Mouse (Mus musculus): ENCODE measurements around the gene Tmem131.

Gene Tmem131

DNA sequence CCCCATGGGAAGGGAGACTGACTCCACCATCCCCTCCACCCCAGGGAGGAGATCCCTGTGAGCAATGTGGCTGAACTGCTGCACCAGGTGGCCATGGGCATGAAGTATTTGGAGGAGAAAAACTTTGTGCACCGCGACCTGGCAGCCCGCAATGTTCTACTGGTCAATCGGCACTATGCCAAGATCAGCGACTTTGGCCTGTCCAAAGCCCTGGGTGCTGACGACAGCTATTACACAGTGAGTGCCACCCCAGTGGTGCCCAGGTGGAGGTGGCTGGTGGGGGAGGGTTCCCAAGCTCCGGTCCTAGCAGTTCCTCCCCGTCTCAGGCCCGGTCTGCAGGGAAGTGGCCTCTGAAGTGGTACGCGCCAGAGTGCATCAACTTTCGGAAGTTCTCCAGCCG lies 162.7 kb downstream of the Tmem131 start:
- no peak for DNase-seq (ENCODE audit: low spot score)

DNA sequence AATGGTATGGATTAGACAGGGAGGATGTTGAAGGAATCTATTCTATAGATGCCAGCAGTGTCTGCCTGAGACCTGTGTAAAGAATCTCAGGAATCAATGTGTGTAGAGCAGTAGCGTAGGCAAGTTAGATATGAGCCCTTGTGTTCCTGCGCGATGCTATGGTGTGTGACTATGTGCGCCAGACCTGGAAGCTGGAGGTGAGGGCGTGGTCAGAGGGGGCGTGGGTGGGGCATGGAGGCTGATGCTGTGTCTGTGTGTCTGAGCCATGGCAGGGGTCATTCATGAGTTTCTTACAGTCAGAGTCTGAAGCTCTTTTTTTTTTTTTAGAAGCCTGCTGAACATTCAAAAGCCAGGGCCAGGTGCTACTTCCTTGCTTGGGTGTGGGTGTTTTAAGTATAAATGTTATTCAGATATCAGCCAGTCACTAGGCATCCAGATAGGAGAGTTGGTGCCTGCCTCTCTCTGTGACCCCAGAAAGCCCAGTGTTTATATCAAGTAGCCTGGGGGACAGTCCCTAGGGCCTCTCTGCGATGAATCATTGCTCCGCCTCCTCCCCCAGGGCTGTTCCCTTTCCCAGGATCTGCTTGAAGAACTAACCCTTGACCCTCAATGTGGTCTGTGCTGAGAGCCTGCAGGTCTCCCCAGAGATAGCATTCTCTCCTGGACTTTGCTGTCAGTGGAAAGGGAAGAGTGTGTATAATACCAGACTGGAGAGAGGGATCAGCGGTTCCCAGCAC lies 171.1 kb downstream of the Tmem131 start:
- DNase-seq (ENCODE audit: low spot score) = no peak

DNA sequence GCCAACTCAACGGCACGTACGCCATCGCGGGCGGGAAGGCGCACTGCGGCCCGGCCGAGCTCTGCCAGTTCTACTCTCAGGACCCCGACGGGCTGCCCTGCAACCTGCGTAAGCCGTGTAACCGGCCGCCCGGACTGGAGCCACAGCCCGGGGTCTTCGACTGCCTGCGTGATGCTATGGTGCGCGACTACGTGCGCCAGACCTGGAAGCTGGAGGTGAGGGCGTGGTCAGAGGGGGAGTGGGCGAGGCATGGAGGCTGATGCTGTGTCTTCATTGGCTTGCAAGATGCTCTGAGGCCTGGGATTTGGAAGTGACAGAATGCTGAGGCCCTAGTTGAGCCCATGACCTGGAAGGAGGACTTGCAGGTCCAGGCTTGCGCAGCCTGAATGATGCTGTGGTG lies 172.5 kb downstream of the Tmem131 start:
- DNase-seq (ENCODE audit: low spot score) = no peak

DNA sequence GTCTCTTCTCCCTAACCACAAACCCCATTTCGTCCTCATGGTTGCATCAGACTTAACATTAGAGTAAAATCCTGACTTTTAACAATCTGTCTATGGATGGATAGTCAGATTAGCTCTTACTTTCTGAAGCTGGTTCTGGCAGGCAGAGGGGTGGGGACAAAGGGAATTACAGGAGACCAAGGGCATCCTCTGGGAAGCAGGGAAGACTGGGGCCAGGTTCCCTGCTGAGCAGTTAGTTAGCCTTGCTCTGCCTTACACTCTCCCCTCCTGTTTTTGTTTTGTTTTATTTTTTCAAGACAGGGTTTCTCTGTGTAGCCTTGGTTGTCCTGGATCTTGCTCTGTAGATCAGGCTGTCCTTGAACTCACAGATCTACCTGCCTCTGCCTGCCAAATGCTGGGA lies 173.5 kb downstream of the Tmem131 start:
- DNase-seq (ENCODE audit: low spot score) = no peak

DNA sequence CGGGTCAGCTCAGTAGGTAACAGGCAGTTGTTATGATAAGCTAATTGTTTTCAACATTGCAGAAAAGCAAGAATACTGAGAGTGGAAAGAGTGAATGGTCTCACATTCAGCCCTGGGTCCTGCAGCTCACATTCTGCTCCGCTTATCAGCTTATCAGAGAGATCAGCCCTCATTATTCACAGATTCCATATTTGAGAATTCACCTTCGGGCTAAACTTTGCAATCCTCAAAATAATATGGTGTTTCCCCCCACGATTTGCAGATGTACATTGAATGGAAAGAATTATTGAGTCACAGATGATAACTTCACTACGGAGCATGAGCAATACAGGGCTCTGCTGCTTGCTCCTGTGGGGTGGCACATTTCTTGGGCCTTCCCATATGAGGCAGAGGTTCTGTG lies 174.7 kb downstream of the Tmem131 start:
- no peak for DNase-seq (ENCODE audit: low spot score)

DNA sequence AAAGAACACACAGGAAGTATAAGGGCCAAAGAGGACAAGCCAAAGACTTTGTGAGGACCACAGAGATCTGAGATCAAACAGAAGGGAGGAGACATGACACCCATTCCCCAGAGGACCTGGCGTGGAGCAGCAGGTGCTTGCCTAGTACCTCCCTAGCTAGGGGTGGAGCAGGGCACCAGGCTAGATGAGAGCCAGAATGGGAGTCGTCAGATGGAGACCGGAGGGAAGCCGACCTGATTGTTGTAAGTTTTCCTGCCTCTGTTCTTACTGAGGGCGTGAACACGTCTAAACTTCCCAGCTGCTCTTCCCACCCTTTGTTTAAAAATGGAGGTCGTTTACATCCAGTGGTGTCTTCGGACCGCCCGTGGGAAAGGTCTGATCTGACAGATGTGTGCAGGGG lies 176.1 kb downstream of the Tmem131 start:
- DNase-seq (ENCODE audit: low spot score) = peak; percentile 42

DNA sequence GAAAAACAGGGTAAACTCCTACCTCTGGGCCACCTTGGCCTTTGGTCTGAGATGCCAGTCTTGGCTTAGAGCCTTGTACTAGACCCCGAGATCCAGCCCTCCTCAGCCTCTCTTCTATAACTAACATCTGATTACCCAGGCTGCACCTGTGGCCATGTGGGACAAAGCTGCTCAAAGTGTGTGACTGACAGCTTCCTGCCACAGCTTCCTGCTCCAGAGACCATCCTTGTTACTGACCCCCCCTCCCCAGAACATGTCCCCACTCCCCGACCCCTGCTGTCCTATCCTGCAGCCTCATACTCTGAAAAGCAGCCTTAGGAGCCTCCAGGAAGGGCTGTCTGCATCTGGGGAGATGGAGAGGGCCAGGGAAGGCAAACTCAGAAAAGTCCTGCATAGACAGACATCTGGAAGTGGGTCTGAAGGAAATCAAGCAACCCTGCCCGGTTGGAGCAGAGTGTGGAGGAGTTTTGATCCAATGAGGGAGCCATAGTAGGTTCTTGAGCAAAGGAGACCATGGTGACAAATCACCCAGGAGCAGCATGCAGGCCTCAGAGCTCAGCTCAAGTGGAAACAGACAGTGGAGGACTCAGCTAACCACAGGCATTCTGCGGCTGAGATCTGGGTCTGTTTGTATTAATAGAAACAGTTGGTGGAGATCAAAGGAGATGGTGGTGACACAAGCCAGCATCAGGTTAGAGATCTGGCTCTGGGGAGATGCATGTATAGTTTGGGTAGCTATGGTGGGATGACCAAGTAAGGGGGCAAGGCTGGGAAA lies 176.8 kb downstream of the Tmem131 start:
- peak; percentile 76 for DNase-seq (ENCODE audit: low spot score)

DNA sequence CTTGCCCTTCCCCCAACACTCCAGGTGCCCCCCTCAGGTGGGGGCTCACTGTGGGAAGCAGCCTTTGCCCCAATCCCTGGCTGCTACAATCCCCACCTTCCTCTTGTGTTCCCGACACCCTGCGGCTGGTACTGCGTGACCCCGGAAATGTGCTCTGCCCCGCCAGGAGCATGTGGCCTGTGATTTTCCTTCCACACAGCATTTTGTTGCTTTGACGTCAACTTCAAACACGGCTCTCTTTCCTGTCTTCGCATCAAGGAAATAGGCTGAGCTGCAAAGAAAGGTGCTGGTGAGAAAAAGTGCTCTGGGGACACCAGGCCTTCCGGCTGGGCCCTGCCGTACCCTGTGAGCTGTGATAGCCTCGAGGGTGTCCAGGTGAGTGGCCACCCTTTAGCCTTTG lies 181.9 kb downstream of the Tmem131 start, which contains the start of gene Zap70:
Gene Zap70 (plus strand): TSS at position 231 of the 400 bp plus-strand sequence.
- DNase-seq (ENCODE audit: low spot score) = peak; percentile 90

DNA sequence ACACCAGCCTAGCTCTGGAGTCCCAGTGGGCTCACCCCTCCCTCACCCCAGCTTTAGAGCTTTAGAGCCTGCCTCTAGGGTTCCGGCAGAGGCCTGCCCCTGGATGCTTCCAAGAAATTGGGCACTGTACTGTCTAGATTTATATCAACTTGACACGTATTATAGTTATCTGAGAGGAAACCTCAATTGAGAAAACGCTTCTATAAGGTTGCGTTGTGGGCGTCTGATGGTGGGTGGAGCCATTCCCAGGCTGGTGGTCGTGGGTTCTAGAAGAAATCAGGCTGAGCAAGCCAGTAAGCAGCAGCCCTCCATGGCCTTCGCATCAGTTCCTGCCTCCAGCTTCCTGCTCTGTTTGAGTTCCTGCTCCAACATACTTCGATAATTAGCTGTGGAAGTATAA lies 182.4 kb downstream of the Tmem131 start:
- no peak for DNase-seq (ENCODE audit: low spot score)

DNA sequence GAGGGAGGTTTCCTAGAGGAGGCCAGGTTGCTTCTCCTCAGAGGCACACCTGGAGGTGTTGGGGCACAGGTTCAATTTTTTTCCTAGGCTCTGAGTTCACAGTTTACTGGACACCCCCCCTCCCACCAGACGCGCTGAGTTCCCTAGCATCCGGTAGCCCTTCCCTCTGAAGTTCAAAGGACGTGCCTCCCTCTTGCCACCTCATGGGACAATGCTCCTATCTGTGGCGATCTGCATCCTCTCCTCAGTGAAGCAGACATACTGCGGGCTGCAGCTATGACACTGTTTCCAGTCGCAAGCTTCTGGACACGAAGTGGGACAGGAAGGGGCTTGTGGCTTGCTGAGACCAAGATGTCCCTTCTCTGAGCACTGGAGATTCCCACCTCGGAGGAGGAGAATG lies 183.1 kb downstream of the Tmem131 start:
- DNase-seq (ENCODE audit: low spot score) = no peak

DNA sequence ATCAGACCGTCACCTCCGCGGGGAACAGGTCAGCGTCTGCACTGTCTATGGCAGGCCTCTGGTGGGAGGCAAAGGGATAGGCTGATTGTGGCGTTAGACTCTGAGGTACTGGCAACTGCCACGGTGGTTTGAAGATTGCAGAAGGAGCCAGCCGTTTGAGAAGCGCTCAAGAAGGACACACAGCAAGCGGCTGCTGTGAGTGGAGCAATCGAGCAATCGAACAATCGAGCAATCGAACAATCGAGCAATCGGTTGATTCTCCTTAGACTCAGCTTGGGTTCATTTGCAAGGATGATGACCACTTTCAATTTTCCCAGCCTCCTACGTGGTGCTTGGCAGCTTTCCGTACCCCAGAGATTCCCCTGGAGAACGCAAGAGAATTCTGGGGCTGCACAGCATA lies 184.4 kb downstream of the Tmem131 start:
- no peak for DNase-seq (ENCODE audit: low spot score)

DNA sequence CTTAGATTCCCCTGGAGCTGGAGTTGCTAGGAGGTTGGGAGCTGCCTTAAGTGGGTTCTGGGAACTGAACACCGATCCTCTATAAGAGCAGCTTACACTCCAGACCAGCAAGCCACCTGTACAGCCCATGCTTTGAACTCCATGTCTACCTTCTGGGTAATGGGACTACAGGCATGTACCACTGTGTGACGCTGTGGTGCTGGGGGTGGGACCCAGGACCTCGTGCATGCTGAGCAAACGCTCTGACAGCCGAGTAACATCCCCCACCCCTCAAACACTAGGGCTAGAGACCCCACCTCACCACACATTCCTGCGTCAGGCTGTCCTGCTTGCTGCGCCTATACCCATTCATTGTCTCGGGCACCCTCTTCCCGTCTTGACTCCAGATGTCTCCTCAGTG lies 184.9 kb downstream of the Tmem131 start:
- no peak for DNase-seq (ENCODE audit: low spot score)

DNA sequence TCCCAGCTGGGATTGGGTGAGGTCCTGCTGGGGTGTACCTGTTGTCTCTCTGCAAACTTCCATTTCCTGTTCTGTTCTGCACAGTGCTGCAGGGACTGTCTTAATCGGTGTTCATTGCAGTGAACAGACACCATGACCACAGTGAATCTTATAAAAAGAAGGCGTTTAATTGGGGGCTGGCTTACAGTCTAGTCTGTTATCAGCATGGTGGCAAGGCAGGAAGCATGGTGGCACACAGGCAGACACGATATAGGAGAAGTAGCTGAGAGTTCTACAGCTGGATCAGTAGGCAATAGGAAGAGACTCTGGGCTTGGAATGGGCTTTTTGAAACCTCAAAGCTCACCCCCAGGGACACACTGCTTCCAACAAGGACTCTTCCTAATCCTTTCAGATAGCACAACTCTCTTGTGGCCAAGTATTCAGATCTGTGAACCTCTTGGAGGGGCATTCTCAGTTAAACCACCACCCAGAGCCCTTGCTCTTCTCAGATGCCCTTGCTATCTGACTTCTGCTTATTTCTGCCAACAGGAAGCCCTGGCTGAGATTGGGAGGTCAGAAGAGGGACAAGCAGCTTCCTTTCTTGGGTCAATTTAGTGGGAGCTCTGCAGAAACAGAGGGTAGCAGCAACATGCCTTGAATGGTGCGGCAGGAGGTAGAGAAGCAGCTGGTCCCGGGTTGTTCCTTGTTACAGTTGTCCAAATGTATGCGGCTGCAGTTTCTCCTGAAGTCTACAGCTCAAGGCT lies 189.4 kb downstream of the Tmem131 start:
- DNase-seq (ENCODE audit: low spot score) = no peak

DNA sequence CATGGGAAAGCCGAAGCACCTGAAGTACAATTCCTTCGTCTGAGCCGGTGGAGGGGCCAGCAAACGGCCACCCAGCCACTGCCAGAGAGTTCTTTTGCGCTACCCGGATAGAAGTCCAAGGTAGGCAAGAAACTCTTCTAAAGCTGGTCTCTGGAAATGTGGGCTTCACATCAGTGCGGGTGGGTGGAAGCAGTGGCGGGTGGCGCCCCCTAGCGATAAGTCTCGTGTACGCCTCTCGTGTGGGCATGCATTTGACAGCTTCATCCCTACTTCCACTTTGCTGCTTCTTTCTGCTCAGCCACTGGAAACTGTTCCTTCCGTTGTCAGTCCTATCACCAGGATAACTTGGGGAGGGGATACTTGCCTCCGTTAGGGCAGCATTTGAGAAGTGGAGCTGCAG lies 197.0 kb downstream of the Tmem131 start:
- peak; percentile 55 for DNase-seq (ENCODE audit: low spot score)

DNA sequence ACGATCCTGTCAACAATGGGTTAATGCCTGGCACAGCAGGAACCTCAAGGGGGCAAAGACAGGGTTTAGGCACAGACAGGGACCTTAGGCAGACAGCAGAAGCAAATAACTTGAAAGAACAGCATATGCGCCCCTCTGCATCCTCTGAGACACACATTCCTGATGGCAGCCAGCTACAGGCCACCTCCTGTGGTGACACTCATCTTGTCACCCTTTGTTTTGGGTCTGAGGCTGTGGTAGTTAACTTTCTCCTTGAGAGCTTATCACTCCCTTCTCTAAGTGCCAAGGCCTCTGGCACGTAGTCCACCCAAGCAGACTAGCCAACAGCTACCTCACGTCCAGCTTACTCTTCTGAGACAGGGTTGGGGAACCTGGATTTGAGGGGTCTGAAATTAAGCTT lies 197.8 kb downstream of the Tmem131 start:
- no peak for DNase-seq (ENCODE audit: low spot score)

DNA sequence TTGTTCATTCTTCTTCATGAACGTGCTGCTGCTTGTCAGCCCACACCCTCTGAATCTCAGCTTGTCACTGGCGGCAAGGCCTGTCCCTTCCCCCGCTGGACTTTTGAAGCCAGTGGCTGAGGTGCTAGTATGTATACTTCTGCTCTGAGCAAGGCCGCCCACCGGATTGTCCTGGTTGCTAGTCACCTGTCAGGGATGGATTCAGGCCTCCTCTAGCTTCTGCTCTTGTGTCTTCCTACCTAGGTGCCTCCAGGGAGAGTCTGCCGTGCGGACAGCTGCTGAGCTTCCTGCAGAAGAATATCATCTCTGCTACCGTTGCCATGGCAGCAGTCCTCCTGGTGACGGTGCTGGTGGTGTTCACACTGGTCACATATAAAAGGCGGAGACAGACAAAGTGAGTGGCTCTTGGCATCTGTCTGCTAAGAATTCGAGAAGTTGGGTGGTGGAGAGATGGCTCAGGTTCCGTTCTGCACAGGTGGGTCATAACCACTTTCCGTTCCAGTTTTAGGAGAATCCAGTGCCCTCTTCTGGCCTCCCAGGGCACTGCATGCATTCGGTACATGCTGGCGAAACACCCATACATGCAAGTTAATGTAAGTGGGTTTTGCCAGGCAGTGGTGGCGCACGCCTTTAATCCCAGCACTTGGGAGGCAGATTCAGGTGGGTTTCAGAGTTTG lies 199.1 kb downstream of the Tmem131 start:
- DNase-seq (ENCODE audit: low spot score) = peak; percentile 83

DNA sequence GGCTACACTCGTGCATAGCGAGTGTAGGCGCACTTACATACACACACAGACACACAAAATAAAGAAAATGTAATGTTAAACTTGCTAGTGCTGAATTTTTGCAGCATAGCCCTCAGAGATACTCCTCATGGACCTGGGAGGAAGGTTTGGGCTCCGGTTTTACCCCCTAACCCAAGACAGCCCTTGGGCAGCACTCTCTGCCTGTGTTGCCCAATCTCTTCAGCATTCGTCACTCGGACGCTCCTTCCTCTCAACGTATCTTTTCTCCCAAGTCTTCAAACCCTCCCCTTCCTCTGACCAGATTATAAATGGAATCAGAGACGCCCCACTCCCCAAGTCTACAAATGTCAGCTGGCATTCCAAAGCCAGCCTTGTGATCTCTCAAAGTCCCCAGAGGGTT lies 200.4 kb downstream of the Tmem131 start:
- DNase-seq (ENCODE audit: low spot score) = no peak

All from T-cell, adult 2 months (primary cell).